14 mouse cellular contexts compared by ENCODE assay signal in genomic region chr17:6776576-6776975, GRCm38 (mm10). TPM values are rescaled to one million over a fixed set of nuclear protein-coding genes. Genes with fewer than 3 reads are reported as not detected.
A peak's percentile ranks its signal among the peaks of the same experiment; 100 is the strongest.
DNase-seq lines count a peak whose midpoint lies in the region; ATAC-seq and TF ChIP-seq lines count a peak whose summit lies in the region.
"Had no signal": no experiment of that assay in that cellular context is flagged by ENCODE, and none has a peak within 500 bp of the region (broad histone marks: within the 10 kb centered on the region; RNA-seq: fewer than 3 reads in every experiment).

No protein-coding gene starts in this region.

- no peak overlapping the region for H3K4me2 ChIP-seq in forebrain, embryonic 15.5 days (replicated peaks)
- no peak overlapping the region for H3K4me2 ChIP-seq in forebrain, embryonic 11.5 days (ENCODE audit: low read depth, low read length, severe bottlenecking)
- 0 out of 2 replicates have a peak overlapping the region, but pooled peaks have one; percentile 18 for H3K4me2 ChIP-seq in kidney, postnatal 0 days (ENCODE audit: low read length)
- H3K4me2 ChIP-seq in intestine, postnatal 0 days (replicated peaks; ENCODE audit: low read depth), result peak overlapping the region; percentile 47
- H3K4me2 ChIP-seq: embryonic facial prominence, embryonic 12.5 days had no signal

- WGBS in forebrain, embryonic 15.5 days, result 27% methylated on average over 5 of the region's 5 CpGs
- 24% methylated on average over 5 of the region's 5 CpGs for WGBS in forebrain, embryonic 11.5 days
- WGBS in kidney, postnatal 0 days, result 39% methylated on average over 5 of the region's 5 CpGs
- WGBS in intestine, postnatal 0 days, result 32% methylated on average over 5 of the region's 5 CpGs

- no peak for DNase-seq in forebrain, embryonic 11.5 days (ENCODE audit: low spot score)
- no peak for DNase-seq in kidney, postnatal 0 days (ENCODE audit: low spot score)
- DNase-seq in kidney, postnatal 14 days, result no peak
- DNase-seq in layer of hippocampus, adult 2 months (ENCODE audit: low spot score in 2 of 2), result no peak
- DNase-seq in ovary, postnatal 10 days (ENCODE audit: low spot score), result no peak
- DNase-seq: adrenal gland, adult 2 months; cerebellum, adult 8-10 months; kidney, adult 9 months; liver had no signal

- H3K9me3 ChIP-seq in forebrain, embryonic 15.5 days, result no peaks in the 10 kb centered on the region
- H3K9me3 ChIP-seq in forebrain, embryonic 11.5 days (ENCODE audit: control insufficient read depth, low read length), result no peaks in the 10 kb centered on the region
- H3K9me3 ChIP-seq in kidney, postnatal 0 days (replicated peaks; ENCODE audit: low read length), result no peaks in the 10 kb centered on the region
- H3K9me3 ChIP-seq in E14TG2a.4 (ENCODE audit: low read length), result no peaks in the 10 kb centered on the region
- no peaks in the 10 kb centered on the region for H3K9me3 ChIP-seq in intestine, postnatal 0 days (ENCODE audit: control insufficient read depth)
- H3K9me3 ChIP-seq: embryonic facial prominence, embryonic 12.5 days had no signal

- H3K4me1 ChIP-seq in forebrain, embryonic 15.5 days, result peaks cover 47% of the 10 kb centered on the region
- peaks cover 16% of the 10 kb centered on the region; the same call in 1 of the 2 replicates for H3K4me1 ChIP-seq in forebrain, embryonic 11.5 days (replicated peaks; ENCODE audit: control insufficient read depth, insufficient read depth, low read length)
- H3K4me1 ChIP-seq in kidney, postnatal 0 days (replicated peaks; ENCODE audit: insufficient read depth, low read length), result peaks cover 37% of the 10 kb centered on the region
- peaks cover 97% of the 10 kb centered on the region for H3K4me1 ChIP-seq in E14TG2a.4 (replicated peaks; ENCODE audit: low read depth, low read length)
- peaks cover 16% of the 10 kb centered on the region for H3K4me1 ChIP-seq in intestine, postnatal 0 days (replicated peaks; ENCODE audit: control insufficient read depth, insufficient read depth, low read length)

- H3K27ac ChIP-seq in forebrain, embryonic 15.5 days (replicated peaks), result peak overlapping the region; percentile 52; the same call in 1 of the 2 replicates
- H3K27ac ChIP-seq in forebrain, embryonic 11.5 days (ENCODE audit: low read depth, low read length), result no peak overlapping the region
- H3K27ac ChIP-seq in kidney, postnatal 0 days, result peak overlapping the region; percentile 54; the same call in 1 of the 2 replicates
- no peak overlapping the region; the same call in 1 of the 2 replicates for H3K27ac ChIP-seq in intestine, postnatal 0 days (ENCODE audit: low read depth, low read length)
- no peak overlapping the region for H3K27ac ChIP-seq in layer of hippocampus, adult 2 months
- H3K27ac ChIP-seq: embryonic facial prominence, embryonic 12.5 days; macrophage had no signal

- H3K4me3 ChIP-seq in forebrain, embryonic 15.5 days, result no peak overlapping the region
- H3K4me3 ChIP-seq in forebrain, embryonic 11.5 days (ENCODE audit: low read depth, low read length), result no peak overlapping the region
- H3K4me3 ChIP-seq in kidney, postnatal 0 days (replicated peaks; ENCODE audit: low read depth, low read length), result no peak overlapping the region
- peak overlapping the region; percentile 90 for H3K4me3 ChIP-seq in E14TG2a.4 (replicated peaks; ENCODE audit: low read length)
- H3K4me3 ChIP-seq in intestine, postnatal 0 days (ENCODE audit: low read depth, low read length), result no peak overlapping the region
- no peak overlapping the region for H3K4me3 ChIP-seq in layer of hippocampus, adult 2 months
- H3K4me3 ChIP-seq: embryonic facial prominence, embryonic 12.5 days had no signal

- no peaks in the 10 kb centered on the region for H3K36me3 ChIP-seq in forebrain, embryonic 15.5 days
- no peaks in the 10 kb centered on the region for H3K36me3 ChIP-seq in forebrain, embryonic 11.5 days (ENCODE audit: control insufficient read depth, insufficient read depth, low read length)
- no peaks in the 10 kb centered on the region for H3K36me3 ChIP-seq in kidney, postnatal 0 days (ENCODE audit: insufficient read depth, low read length)
- peaks cover 33% of the 10 kb centered on the region for H3K36me3 ChIP-seq in E14TG2a.4 (ENCODE audit: insufficient read depth, low read length)
- H3K36me3 ChIP-seq in intestine, postnatal 0 days (ENCODE audit: control insufficient read depth, insufficient read depth), result peaks cover 5% of the 10 kb centered on the region; the same call in 1 of the 2 replicates
- H3K36me3 ChIP-seq: embryonic facial prominence, embryonic 12.5 days had no signal

- H3K27me3 ChIP-seq in forebrain, embryonic 15.5 days, result no peaks in the 10 kb centered on the region
- H3K27me3 ChIP-seq in forebrain, embryonic 11.5 days (ENCODE audit: control insufficient read depth, insufficient read depth, low read length), result no peaks in the 10 kb centered on the region
- no peaks in the 10 kb centered on the region for H3K27me3 ChIP-seq in kidney, postnatal 0 days (ENCODE audit: insufficient read depth, low read length)
- H3K27me3 ChIP-seq in E14TG2a.4 (ENCODE audit: insufficient read depth, low read length), result no peaks in the 10 kb centered on the region
- H3K27me3 ChIP-seq in intestine, postnatal 0 days (replicated peaks; ENCODE audit: control insufficient read depth, insufficient read depth, low read length), result no peaks in the 10 kb centered on the region

- no peak for ATAC-seq in forebrain, embryonic 15.5 days (replicated peaks)
- ATAC-seq in forebrain, embryonic 11.5 days (replicated peaks; ENCODE audit: low FRiP score), result no peak
- ATAC-seq in kidney, postnatal 0 days (replicated peaks; ENCODE audit: low FRiP score, low read depth), result no peak
- ATAC-seq in intestine, postnatal 0 days, result no peak

- no peak for TF ChIP-seq CTCF in kidney, postnatal 0 days (IDR thresholded peaks at IDR 0.05; ENCODE audit: low read depth)
- TF ChIP-seq CTCF in E14TG2a.4 (conservative IDR thresholded peaks at IDR 0.05; ENCODE audit: low read length), result no peak
- TF ChIP-seq CTCF in intestine, postnatal 0 days (IDR thresholded peaks at IDR 0.05; ENCODE audit: low read depth), result no peak
- no peak for TF ChIP-seq CTCF in layer of hippocampus, adult 2 months (conservative IDR thresholded peaks at IDR 0.05)

- no peak overlapping the region for H3K9ac ChIP-seq in forebrain, embryonic 15.5 days (replicated peaks)
- no peak overlapping the region for H3K9ac ChIP-seq in forebrain, embryonic 11.5 days (ENCODE audit: low read length)
- H3K9ac ChIP-seq in kidney, postnatal 0 days (ENCODE audit: low read depth, low read length), result no peak overlapping the region
- no peak overlapping the region for H3K9ac ChIP-seq in intestine, postnatal 0 days (ENCODE audit: low read depth, low read length)
- H3K9ac ChIP-seq: embryonic facial prominence, embryonic 12.5 days had no signal

RNA-seq across cellular contexts. Expression of gene Ezr, which starts 6.0 kb away (rescaled TPM):
- 112 and 125 TPM in 2 replicates for polyA plus RNA-seq in forebrain, embryonic 15.5 days (2015; fragmentation: Nextera tagmentation; extraction: Ambion mirVana)
- 122 and 135 TPM in 2 replicates for polyA plus RNA-seq in forebrain, embryonic 11.5 days (2014; fragmentation: Nextera tagmentation; extraction: Ambion mirVana)
- 281 and 313 TPM in 2 replicates for polyA plus RNA-seq in kidney, postnatal 0 days (2015; fragmentation: Nextera tagmentation; extraction: Ambion mirVana)
- polyA plus RNA-seq in intestine, postnatal 0 days (2015; fragmentation: Nextera tagmentation; extraction: Ambion mirVana), result 342 and 379 TPM in 2 replicates
- 10 to 100 TPM; 48.0 to 51.1 TPM for total RNA-seq in layer of hippocampus, adult 2 months (2021)

Comparison
In these comparisons a context has a peak if more than half of its experiments do, and no peak if none do; other contexts are left out.
1. H3K27ac ChIP-seq: peak in forebrain, embryonic 15.5 days (single experiment) and kidney, postnatal 0 days (single experiment); none in forebrain, embryonic 11.5 days (single experiment), intestine, postnatal 0 days (single experiment) and layer of hippocampus, adult 2 months (single experiment).
2. H3K4me2 ChIP-seq: peak in kidney, postnatal 0 days (single experiment) and intestine, postnatal 0 days (single experiment); none in forebrain, embryonic 15.5 days (single experiment) and forebrain, embryonic 11.5 days (single experiment).